Mouse (Mus musculus): ENCODE measurements around the gene Zmpste24.

DNA sequence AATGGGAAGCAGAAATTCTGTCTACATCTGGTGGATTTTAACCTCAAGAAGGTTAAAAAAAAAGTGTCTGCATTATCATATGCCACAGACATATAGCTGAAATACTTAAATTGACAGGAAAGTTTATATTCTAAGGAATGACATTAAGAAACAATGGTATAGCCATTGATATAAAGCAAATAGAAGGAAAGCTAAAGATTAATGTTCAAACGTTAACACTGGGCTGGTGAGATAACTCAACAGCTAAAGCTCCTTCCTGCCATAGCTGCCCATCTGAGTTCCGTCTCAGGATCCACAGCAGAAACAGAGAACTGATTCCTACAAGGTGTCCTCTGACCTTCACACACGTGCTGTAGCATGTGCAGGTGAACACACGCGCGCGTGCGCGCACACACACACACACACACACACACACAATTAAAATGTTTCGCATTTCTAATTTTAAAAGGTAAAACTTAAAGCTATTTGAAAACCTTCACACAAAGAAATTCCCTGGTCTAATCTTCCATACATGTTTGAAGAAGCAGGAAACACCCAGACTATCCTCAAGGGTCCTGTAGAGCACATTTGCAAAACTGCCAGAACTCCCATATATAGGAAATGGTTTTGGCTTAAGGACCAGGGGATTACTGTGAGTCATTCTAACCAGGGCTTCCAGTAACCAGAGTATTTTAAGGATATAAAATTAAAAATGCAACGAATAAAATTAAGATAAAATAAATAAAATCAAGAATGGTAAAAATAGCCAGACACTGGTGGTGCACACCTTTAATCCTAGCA lies 87.1 kb downstream of the Zmpste24 start:
- no peak for TF ChIP-seq CTCF (IDR thresholded peaks at IDR 0.05; ENCODE audit: low read depth, low read length)
- no peak for TF ChIP-seq GATA1 (IDR thresholded peaks at IDR 0.05; ENCODE audit: borderline replicate concordance, low read length)
- TF ChIP-seq POLR2AphosphoS5 (IDR thresholded peaks at IDR 0.05; ENCODE audit: insufficient replicate concordance, low read depth, low read length): no peak
